Mouse (Mus musculus) liver, embryonic 16.5 days (tissue): Measurements from ENCODE around the gene Batf. TPM values are rescaled to one million over a fixed set of nuclear protein-coding genes. Genes with fewer than 3 reads are reported as not detected.

ENCODE experiments used
- ATAC-seq: fragments of 200-750 bp; cut with Nextera tagmentation; 2 replicates; pipeline ENCODE4 v1.8.0; 2017; ENCODE audit warnings: low read depth, mild to moderate bottlenecking, moderate number of reproducible peaks, moderate library complexity
- H3K27ac ChIP-seq: fragments of 300-500 bp; sonication (generic); 2 replicates; pipeline ENCODE4 v1.5.1; 2014; ENCODE audit warnings: mild to moderate bottlenecking, low read length
- H3K27me3 ChIP-seq: fragments of 300-500 bp; sonication (generic); 2 replicates; pipeline ENCODE4 v1.6.1; 2014; ENCODE audit warnings: low read depth, low read length, mixed read lengths; ENCODE audit not compliant: control insufficient read depth, insufficient read depth
- H3K36me3 ChIP-seq: fragments of 300-500 bp; sonication (generic); 2 replicates; pipeline ENCODE4 v1.6.1; 2014; ENCODE audit warnings: mild to moderate bottlenecking; ENCODE audit not compliant: control insufficient read depth, insufficient read depth
- H3K4me1 ChIP-seq: fragments of 300-500 bp; sonication (generic); 2 replicates; pipeline ENCODE4 v1.6.1; 2014; ENCODE audit warnings: low read depth, low read length, mixed read lengths; ENCODE audit not compliant: control insufficient read depth
- H3K4me2 ChIP-seq: fragments of 300-500 bp; sonication (generic); 2 replicates; pipeline ENCODE4 v1.6.1; 2014; ENCODE audit warnings: low read depth, low read length, mixed read lengths
- H3K4me3 ChIP-seq: fragments of 300-500 bp; sonication (generic); 2 replicates; pipeline ENCODE4 v1.5.1; 2014; ENCODE audit warnings: low read depth, mild to moderate bottlenecking, low read length
- H3K9ac ChIP-seq: fragments of 300-500 bp; sonication (generic); 2 replicates; pipeline ENCODE4 v1.6.1; 2014; ENCODE audit warnings: low read depth, low read length
- H3K9me3 ChIP-seq: fragments of 300-500 bp; sonication (generic); replicated peaks from 2 replicates; pipeline ENCODE4 v1.6.1; 2016; ENCODE audit warnings: low read length; ENCODE audit not compliant: control insufficient read depth
- WGBS: fragments of 180-500 bp; shearing (Covaris S2); extraction: QIAGEN DNeasy Blood & Tissue Kit; methylation state at CpG from one replicate; pipeline ENCODE4 v1.1.7; 2014; ENCODE audit not compliant: insufficient replicate concordance; 5-methylcytosine and 5-hydroxymethylcytosine counted together
- microRNA-seq: library from miRNA; unstranded; fragments of <30 nt; microRNA quantifications from one replicate; pipeline ENCODE4, GENCODE M21; 2016
- polyA plus RNA-seq: library from polyadenylated mRNA; unstranded; fragments of >200 nt; fragmentation: Nextera tagmentation; extraction: Ambion mirVana; gene quantifications from 2 replicates; pipeline ENCODE4 v1.2.1, GENCODE M21; 2015

Batf gene
- polyA plus RNA-seq, 1 experiment from 2014 or later: 2.5 TPM

- no peaks in the 10 kb centered on the region; the same call in 1 of the 2 replicates for H3K4me1 ChIP-seq
- H3K27me3 ChIP-seq: peaks cover 4% of the 10 kb centered on the region; the same call in 1 of the 2 replicates
- ATAC-seq: no peak
- 66% methylated on average over 9 of the region's 9 CpGs for WGBS
- no peak overlapping the region for H3K9ac ChIP-seq
- no peaks in the 10 kb centered on the region for H3K36me3 ChIP-seq
- H3K4me2 ChIP-seq: no peak overlapping the region
- no peaks in the 10 kb centered on the region for H3K9me3 ChIP-seq
- H3K4me3 ChIP-seq: no peak overlapping the region
- no peak overlapping the region for H3K27ac ChIP-seq
Observed at GRCm38 (mm10) chr12:85749861-85750260, 63.4 kb downstream of the Batf start.

GRCm38 (mm10) chr12:85752116-85752515, 65.6 kb downstream of the Batf start:
- Histone ChIP-seq H3K27me3 (no peaks in the 10 kb centered on the region), H3K9me3 (no peaks in the 10 kb centered on the region), H3K27ac (no peak overlapping the region), H3K9ac (no peak overlapping the region), H3K4me2 (no peak overlapping the region), H3K36me3 (no peaks in the 10 kb centered on the region), H3K4me1 (no peaks in the 10 kb centered on the region; the same call in 1 of the 2 replicates), H3K4me3 (no peak overlapping the region)
- peak; percentile 61 for ATAC-seq
- 56% methylated on average over 6 of the region's 6 CpGs for WGBS

GRCm38 (mm10) chr12:85753223-85753622, 66.8 kb downstream of the Batf start:
- 44% methylated on average over 2 of the region's 2 CpGs for WGBS
- Histone ChIP-seq H3K9ac (no peak overlapping the region), H3K4me1 (no peaks in the 10 kb centered on the region; the same call in 1 of the 2 replicates), H3K27ac (no peak overlapping the region; the same call in 1 of the 2 replicates), H3K4me3 (no peak overlapping the region), H3K9me3 (no peaks in the 10 kb centered on the region), H3K36me3 (no peaks in the 10 kb centered on the region), H3K4me2 (no peak overlapping the region), H3K27me3 (no peaks in the 10 kb centered on the region)
- ATAC-seq: no peak

GRCm38 (mm10) chr12:85754611-85755265, 68.3 kb downstream of the Batf start:
- Histone ChIP-seq H3K9me3 (no peaks in the 10 kb centered on the region), H3K4me1 (no peaks in the 10 kb centered on the region; the same call in 1 of the 2 replicates), H3K36me3 (no peaks in the 10 kb centered on the region), H3K4me3 (no peak overlapping the region), H3K9ac (no peak overlapping the region), H3K27ac (no peak overlapping the region), H3K4me2 (no peak overlapping the region), H3K27me3 (no peaks in the 10 kb centered on the region)
- ATAC-seq: no peak
- 44% methylated on average over 5 of the region's 5 CpGs for WGBS

- no peaks in the 10 kb centered on the region for H3K27me3 ChIP-seq
- H3K27ac ChIP-seq: no peak overlapping the region
- no peak overlapping the region for H3K4me3 ChIP-seq
- ATAC-seq: no peak
- no peaks in the 10 kb centered on the region for H3K36me3 ChIP-seq
- no peak overlapping the region for H3K4me2 ChIP-seq
- no peak overlapping the region for H3K9ac ChIP-seq
- H3K4me1 ChIP-seq: no peaks in the 10 kb centered on the region; the same call in 1 of the 2 replicates
- WGBS: 53% methylated on average over 3 of the region's 3 CpGs
- H3K9me3 ChIP-seq: no peaks in the 10 kb centered on the region
Observed at GRCm38 (mm10) chr12:85756455-85756854, 70.0 kb downstream of the Batf start.

- no peaks in the 10 kb centered on the region for H3K9me3 ChIP-seq
- no peak overlapping the region for H3K9ac ChIP-seq
- no peak overlapping the region for H3K27ac ChIP-seq
- 38% methylated on average over 3 of the region's 3 CpGs for WGBS
- H3K4me1 ChIP-seq: no peaks in the 10 kb centered on the region; the same call in 1 of the 2 replicates
- no peak overlapping the region for H3K4me3 ChIP-seq
- ATAC-seq: no peak
- no peak overlapping the region for H3K4me2 ChIP-seq
- H3K27me3 ChIP-seq: no peaks in the 10 kb centered on the region
- no peaks in the 10 kb centered on the region for H3K36me3 ChIP-seq
Observed at GRCm38 (mm10) chr12:85757074-85757473, 70.6 kb downstream of the Batf start.

Small RNA genes within 50 kb of the gene (microRNA-seq; reads per million reads assigned to microRNA genes)
- not detected for gene Gm47285

Other genes with a start within 250 kb of the Batf start
- 1.1 and 1.6 TPM in 2 replicates for gene Fos, start 212.8 kb upstream of the Batf start, polyA plus RNA-seq
- 0.12 TPM in 1 of 2 replicates, not detected in the other for gene Jdp2, start 87.6 kb upstream of the Batf start, polyA plus RNA-seq
- 8.8 and 10.0 TPM in 2 replicates for gene Flvcr2, start 59.9 kb downstream of the Batf start, polyA plus RNA-seq
- 83.0 and 90.3 TPM in 2 replicates for gene Erg28, start 137.9 kb downstream of the Batf start, polyA plus RNA-seq
- 4.9 and 6.0 TPM in 2 replicates for gene Ttll5, start 138.0 kb downstream of the Batf start, polyA plus RNA-seq